Mouse (Mus musculus): ENCODE data around the gene Slc35a3. TPM values are rescaled to one million over a fixed set of nuclear protein-coding genes. Genes with fewer than 3 reads are reported as not detected.

The Slc35a3 gene
- polyA plus RNA-seq, 1 experiment, result 20.1 TPM

DNA sequence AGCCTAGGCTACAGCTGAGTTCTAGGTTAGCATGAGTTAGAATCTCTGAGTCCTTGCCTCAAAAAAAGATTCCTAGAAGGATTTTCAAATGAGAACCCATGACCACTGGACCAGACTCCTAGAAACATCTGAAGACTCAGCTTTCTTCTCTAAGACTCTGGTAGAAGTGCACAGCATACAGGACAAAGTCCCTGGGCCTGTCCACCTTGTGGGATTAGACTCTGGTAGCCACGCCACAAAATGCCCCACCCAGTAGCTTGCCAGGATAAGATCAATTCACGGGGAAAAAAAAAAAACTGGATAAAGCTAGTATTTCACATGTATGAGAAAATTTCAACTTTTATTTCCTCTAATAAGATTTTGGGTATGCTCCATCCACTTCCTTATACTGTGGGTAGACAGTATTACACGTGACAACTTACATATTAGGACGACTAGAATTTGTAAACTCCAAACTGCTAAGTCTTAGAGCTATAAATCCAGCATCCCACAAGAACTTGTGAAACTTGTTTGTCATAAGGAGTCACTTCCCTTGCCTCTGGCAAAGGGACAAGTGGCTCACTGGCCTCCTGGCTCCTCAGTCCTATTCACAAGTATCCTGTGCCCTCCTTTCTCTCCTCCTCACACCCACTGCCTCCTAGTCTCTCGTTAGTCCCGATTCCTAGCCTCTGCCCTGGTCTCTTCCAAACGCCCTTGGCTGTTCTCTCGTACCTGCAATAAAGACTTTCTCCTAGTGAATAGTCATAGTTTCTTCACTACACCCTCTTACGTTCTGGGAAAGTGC lies 74.7 kb downstream of the Slc35a3 start:
- TF ChIP-seq POLR2A (IDR thresholded peaks at IDR 0.05; ENCODE audit: control insufficient read depth, low read depth, low read length), result no peak
- no peak for TF ChIP-seq CTCF (IDR thresholded peaks at IDR 0.05; ENCODE audit: control insufficient read depth, insufficient read depth, insufficient replicate concordance, low read depth, low read length)
- Histone ChIP-seq H3K4me3 (ENCODE audit: control insufficient read depth, low read depth, low read length) (no peak overlapping the region), H3K4me1 (ENCODE audit: control insufficient read depth, insufficient read depth, low read length) (no peaks in the 10 kb centered on the region), H3K36me3 (ENCODE audit: control insufficient read depth, insufficient read depth, low read length) (peaks cover 6% of the 10 kb centered on the region), H3K27me3 (ENCODE audit: control insufficient read depth, insufficient read depth, low read length) (no peaks in the 10 kb centered on the region), H3K27ac (ENCODE audit: control insufficient read depth, insufficient read depth, low read depth, low read length) (no peak overlapping the region)

DNA sequence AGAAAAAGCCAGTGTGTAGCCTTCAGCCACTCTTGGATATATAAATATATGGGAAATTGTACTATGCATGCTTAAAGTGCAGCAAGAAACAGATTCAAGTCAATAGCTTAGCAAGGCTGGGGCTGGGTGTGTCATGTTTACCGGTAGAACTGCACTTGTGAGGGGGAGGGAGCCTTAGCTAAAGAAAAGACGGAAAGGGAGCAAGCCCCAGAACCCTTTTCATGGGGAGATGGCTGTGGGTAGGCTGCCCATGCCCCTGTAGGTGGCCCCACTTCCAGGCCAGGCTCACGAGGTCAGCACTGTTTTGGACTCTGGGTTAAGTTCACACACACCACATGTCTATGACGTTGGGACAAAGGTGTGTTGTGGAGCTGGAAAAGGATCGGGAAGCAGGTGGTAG lies 76.8 kb downstream of the Slc35a3 start:
- Histone ChIP-seq H3K27me3 (ENCODE audit: control insufficient read depth, insufficient read depth, low read length) (no peaks in the 10 kb centered on the region), H3K4me3 (ENCODE audit: control insufficient read depth, low read depth, low read length) (no peak overlapping the region), H3K4me1 (ENCODE audit: control insufficient read depth, insufficient read depth, low read length) (no peaks in the 10 kb centered on the region), H3K36me3 (ENCODE audit: control insufficient read depth, insufficient read depth, low read length) (peaks cover 5% of the 10 kb centered on the region), H3K27ac (ENCODE audit: control insufficient read depth, insufficient read depth, low read depth, low read length) (no peak overlapping the region)
- TF ChIP-seq CTCF (IDR thresholded peaks at IDR 0.05; ENCODE audit: control insufficient read depth, insufficient read depth, insufficient replicate concordance, low read depth, low read length), result no peak
- TF ChIP-seq POLR2A (IDR thresholded peaks at IDR 0.05; ENCODE audit: control insufficient read depth, low read depth, low read length), result no peak

DNA sequence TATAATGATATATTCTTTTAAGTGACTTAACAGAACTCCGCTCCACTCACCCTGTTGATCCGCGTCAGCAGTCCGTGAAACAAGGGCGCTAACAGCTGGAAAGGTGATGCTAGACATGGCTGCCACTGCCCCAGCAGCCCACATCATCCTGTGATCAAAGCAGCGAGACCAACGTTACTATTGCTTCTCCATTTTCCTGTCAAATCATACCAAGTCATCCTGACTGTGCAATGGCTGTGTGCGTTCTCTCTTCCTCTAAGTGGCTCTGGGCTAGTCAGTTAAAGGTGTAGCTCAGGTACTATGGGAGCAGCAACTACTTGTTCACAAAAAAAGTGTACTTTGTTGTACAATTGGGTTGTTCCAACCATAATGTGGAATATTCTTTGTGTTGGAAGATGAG lies 77.8 kb downstream of the Slc35a3 start:
- Histone ChIP-seq H3K4me1 (ENCODE audit: control insufficient read depth, insufficient read depth, low read length) (no peaks in the 10 kb centered on the region), H3K36me3 (ENCODE audit: control insufficient read depth, insufficient read depth, low read length) (peaks cover 2% of the 10 kb centered on the region), H3K4me3 (ENCODE audit: control insufficient read depth, low read depth, low read length) (no peak overlapping the region), H3K27me3 (ENCODE audit: control insufficient read depth, insufficient read depth, low read length) (no peaks in the 10 kb centered on the region), H3K27ac (ENCODE audit: control insufficient read depth, insufficient read depth, low read depth, low read length) (no peak overlapping the region)
- TF ChIP-seq CTCF (IDR thresholded peaks at IDR 0.05; ENCODE audit: control insufficient read depth, insufficient read depth, insufficient replicate concordance, low read depth, low read length) (no peak), POLR2A (IDR thresholded peaks at IDR 0.05; ENCODE audit: control insufficient read depth, low read depth, low read length) (no peak)

DNA sequence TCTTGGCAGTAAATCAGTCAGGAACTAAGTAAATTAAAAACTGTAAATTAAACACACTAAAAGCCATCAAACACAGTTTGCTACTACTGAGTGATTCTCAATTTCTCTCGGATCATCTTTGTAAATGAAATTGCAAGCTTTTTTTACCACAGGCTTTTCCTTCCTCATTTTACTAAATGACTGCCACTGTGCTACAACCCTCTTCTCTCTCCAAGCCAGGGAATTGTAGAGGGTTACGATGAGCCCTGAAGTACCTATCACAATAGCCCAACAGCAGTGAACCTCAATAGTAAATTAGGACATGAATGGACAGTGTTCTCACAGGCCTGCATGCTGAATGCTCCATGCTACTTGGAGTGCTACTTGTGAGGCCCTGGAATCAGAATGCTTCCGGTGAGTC lies 78.5 kb downstream of the Slc35a3 start:
- no peak overlapping the region for H3K27ac ChIP-seq (ENCODE audit: control insufficient read depth, insufficient read depth, low read depth, low read length)
- H3K36me3 ChIP-seq (ENCODE audit: control insufficient read depth, insufficient read depth, low read length), result peaks cover under 1% of the 10 kb centered on the region
- TF ChIP-seq CTCF (IDR thresholded peaks at IDR 0.05; ENCODE audit: control insufficient read depth, insufficient read depth, insufficient replicate concordance, low read depth, low read length), result no peak
- no peak for TF ChIP-seq POLR2A (IDR thresholded peaks at IDR 0.05; ENCODE audit: control insufficient read depth, low read depth, low read length)

DNA sequence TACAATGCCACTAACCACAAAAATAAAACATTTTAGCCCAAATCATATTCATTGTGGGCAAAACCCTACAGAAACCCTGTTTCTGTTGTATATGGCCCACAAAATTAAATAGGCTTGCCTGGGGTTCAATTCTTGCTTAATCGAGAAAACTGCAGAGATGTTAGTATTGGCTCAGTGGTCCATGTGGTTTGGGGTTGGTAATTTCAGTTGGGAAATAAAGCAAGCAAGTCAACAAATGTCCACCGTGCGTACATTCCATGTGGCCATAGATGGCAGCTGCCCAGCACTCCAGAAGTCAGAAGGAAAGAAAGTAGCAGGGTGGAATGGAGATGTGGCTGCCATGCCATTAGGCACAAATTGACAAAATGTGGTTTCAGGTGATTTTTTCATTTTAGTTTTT lies 79.7 kb downstream of the Slc35a3 start:
- Histone ChIP-seq H3K27ac (ENCODE audit: control insufficient read depth, insufficient read depth, low read depth, low read length) (no peak overlapping the region), H3K4me1 (ENCODE audit: control insufficient read depth, insufficient read depth, low read length) (no peaks in the 10 kb centered on the region), H3K4me3 (ENCODE audit: control insufficient read depth, low read depth, low read length) (no peak overlapping the region), H3K27me3 (ENCODE audit: control insufficient read depth, insufficient read depth, low read length) (no peaks in the 10 kb centered on the region), H3K36me3 (ENCODE audit: control insufficient read depth, insufficient read depth, low read length) (peaks cover 2% of the 10 kb centered on the region)
- TF ChIP-seq CTCF (IDR thresholded peaks at IDR 0.05; ENCODE audit: control insufficient read depth, insufficient read depth, insufficient replicate concordance, low read depth, low read length) (no peak), POLR2A (IDR thresholded peaks at IDR 0.05; ENCODE audit: control insufficient read depth, low read depth, low read length) (no peak)

More for the DNA sequence above, 78.5 kb downstream of the Slc35a3 start:
- H3K27me3 ChIP-seq (ENCODE audit: control insufficient read depth, insufficient read depth, low read length), result no peaks in the 10 kb centered on the region
- no peak overlapping the region for H3K4me3 ChIP-seq (ENCODE audit: control insufficient read depth, low read depth, low read length)
- H3K4me1 ChIP-seq (ENCODE audit: control insufficient read depth, insufficient read depth, low read length), result no peaks in the 10 kb centered on the region

DNA sequence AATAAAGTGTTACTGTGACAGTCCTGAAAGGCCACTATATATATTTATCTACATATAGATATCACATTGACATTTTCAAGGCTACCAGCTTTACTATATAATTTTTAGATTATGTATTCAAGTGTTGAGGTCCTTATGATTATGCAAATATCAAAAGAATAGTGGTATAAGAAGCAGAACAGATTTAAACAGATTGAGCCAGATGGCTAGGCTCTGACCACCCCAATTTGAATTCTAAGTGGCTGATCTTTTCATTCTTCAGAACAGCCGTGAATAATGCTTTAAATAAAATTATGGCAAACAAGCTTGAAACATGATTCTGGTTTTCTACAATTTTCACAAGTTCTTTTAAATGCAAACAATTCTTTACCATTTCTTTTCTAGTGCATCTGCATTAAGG lies 81.2 kb downstream of the Slc35a3 start:
- no peak for TF ChIP-seq POLR2A (IDR thresholded peaks at IDR 0.05; ENCODE audit: control insufficient read depth, low read depth, low read length)
- TF ChIP-seq CTCF (IDR thresholded peaks at IDR 0.05; ENCODE audit: control insufficient read depth, insufficient read depth, insufficient replicate concordance, low read depth, low read length), result no peak
- Histone ChIP-seq H3K36me3 (ENCODE audit: control insufficient read depth, insufficient read depth, low read length) (peaks cover 2% of the 10 kb centered on the region), H3K4me3 (ENCODE audit: control insufficient read depth, low read depth, low read length) (no peak overlapping the region), H3K4me1 (ENCODE audit: control insufficient read depth, insufficient read depth, low read length) (no peaks in the 10 kb centered on the region), H3K27me3 (ENCODE audit: control insufficient read depth, insufficient read depth, low read length) (no peaks in the 10 kb centered on the region), H3K27ac (ENCODE audit: control insufficient read depth, insufficient read depth, low read depth, low read length) (no peak overlapping the region)

DNA sequence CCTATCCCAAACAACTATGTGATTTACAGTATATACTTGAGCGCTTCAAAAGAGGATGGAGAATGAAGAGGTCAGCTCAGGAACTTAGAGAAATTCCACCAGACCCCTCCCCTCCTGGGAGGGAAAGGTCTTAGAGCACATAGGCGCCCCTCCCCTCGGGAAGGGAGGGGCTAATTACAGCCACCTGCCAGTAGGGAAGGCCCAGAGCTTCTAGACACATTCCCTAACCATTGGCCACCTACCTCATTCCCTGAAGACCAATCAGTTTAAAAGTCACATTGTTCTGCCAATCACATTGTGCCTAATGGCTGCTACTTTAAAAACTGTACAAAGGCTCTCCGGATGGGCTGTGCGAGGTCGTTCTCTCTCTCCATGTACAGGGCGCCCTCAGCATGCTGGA lies 90.0 kb downstream of the Slc35a3 start:
- peaks cover 1% of the 10 kb centered on the region; the same call in 1 of the 2 replicates for H3K36me3 ChIP-seq (ENCODE audit: control insufficient read depth, insufficient read depth, low read length)
- H3K27ac ChIP-seq (ENCODE audit: control insufficient read depth, insufficient read depth, low read depth, low read length), result no peak overlapping the region
- no peaks in the 10 kb centered on the region for H3K4me1 ChIP-seq (ENCODE audit: control insufficient read depth, insufficient read depth, low read length)
- no peak for TF ChIP-seq POLR2A (IDR thresholded peaks at IDR 0.05; ENCODE audit: control insufficient read depth, low read depth, low read length)
- no peak for TF ChIP-seq CTCF (IDR thresholded peaks at IDR 0.05; ENCODE audit: control insufficient read depth, insufficient read depth, insufficient replicate concordance, low read depth, low read length)
- no peak overlapping the region for H3K4me3 ChIP-seq (ENCODE audit: control insufficient read depth, low read depth, low read length)
- no peaks in the 10 kb centered on the region for H3K27me3 ChIP-seq (ENCODE audit: control insufficient read depth, insufficient read depth, low read length)

All from testis, adult 2 months (tissue).